Mouse (Mus musculus) thymus, adult 2 months (tissue): ENCODE results near the gene Zfp296.

Source experiments
- CTCF ChIP-seq: fragments of 200-500 bp; IDR thresholded peaks from 2 replicates; pipeline ENCODE4 v1.5.1; 2012; ENCODE audit warnings: mild to moderate bottlenecking, control low read depth, low read length, moderate library complexity, borderline replicate concordance; ENCODE audit not compliant: control insufficient read depth, poor library complexity, insufficient read depth; ENCODE audit errors: extremely low read depth
- POLR2A ChIP-seq: fragments of 200-500 bp; IDR thresholded peaks from 2 replicates; pipeline ENCODE4 v1.6.1; 2012; ENCODE audit warnings: mild to moderate bottlenecking, low read length, control low read depth, moderate library complexity; ENCODE audit not compliant: control insufficient read depth, poor library complexity, insufficient read depth; ENCODE audit errors: extremely low read depth

- TF ChIP-seq POLR2A (no peak), CTCF (no peak)
Observed at GRCm38 (mm10) chr7:19563884-19564283, 13.2 kb upstream of the Zfp296 start.
